Mouse (Mus musculus): ENCODE data around the gene Mcrip1. TPM values are rescaled to one million over a fixed set of nuclear protein-coding genes. Genes with fewer than 3 reads are reported as not detected.

Mcrip1 gene
- polyA plus RNA-seq, 1 experiment, result 191 TPM

DNA sequence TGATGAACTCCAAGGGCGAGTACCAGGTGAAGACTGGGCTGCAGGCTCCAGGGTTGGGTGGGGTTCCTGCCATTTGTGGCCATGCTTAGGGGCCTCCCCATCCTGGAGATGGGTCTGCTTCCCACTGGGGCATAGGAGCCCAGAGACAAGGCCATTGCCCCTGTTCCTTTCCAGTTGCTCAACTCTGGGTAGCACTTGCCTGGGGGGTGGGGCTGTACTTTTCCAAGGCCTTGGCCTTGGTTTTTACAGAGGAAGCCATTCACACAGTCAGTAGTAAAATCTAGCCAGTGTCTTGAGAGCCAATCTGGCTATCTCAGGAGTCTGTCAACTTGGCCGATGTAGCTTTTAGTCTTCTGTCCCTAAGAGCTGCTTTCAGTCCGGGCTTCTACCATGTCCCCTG lies 52.1 kb downstream of the Mcrip1 start:
- Histone ChIP-seq H3K4me1 (replicated peaks; ENCODE audit: control insufficient read depth, insufficient read depth, low read length) (peaks cover 7% of the 10 kb centered on the region), H3K36me3 (ENCODE audit: control insufficient read depth, insufficient read depth, low read length) (no peaks in the 10 kb centered on the region), H3K4me3 (ENCODE audit: control insufficient read depth, insufficient read depth, low read length) (no peak overlapping the region), H3K27me3 (ENCODE audit: control insufficient read depth, insufficient read depth, low read length) (no peaks in the 10 kb centered on the region), H3K27ac (ENCODE audit: control insufficient read depth, insufficient read depth, low read length) (no peak overlapping the region)
- 99% methylated on average over 3 of the region's 3 CpGs for WGBS
- no peak for TF ChIP-seq POLR2A (IDR thresholded peaks at IDR 0.05; ENCODE audit: control insufficient read depth, extremely low read depth, insufficient read depth, low read length, poor library complexity)
- TF ChIP-seq CTCF (IDR thresholded peaks at IDR 0.05; ENCODE audit: borderline replicate concordance, control insufficient read depth, extremely low read depth, insufficient read depth, low read length, poor library complexity), result no peak
- no peak for DNase-seq

GRCm38 (mm10) chr11:120493911-120494310 lies 55.6 kb downstream of the Mcrip1 start:
- Histone ChIP-seq H3K27ac (ENCODE audit: control insufficient read depth, insufficient read depth, low read length) (no peak overlapping the region), H3K27me3 (ENCODE audit: control insufficient read depth, insufficient read depth, low read length) (no peaks in the 10 kb centered on the region), H3K4me1 (replicated peaks; ENCODE audit: control insufficient read depth, insufficient read depth, low read length) (peaks cover 19% of the 10 kb centered on the region), H3K36me3 (ENCODE audit: control insufficient read depth, insufficient read depth, low read length) (no peaks in the 10 kb centered on the region), H3K4me3 (ENCODE audit: control insufficient read depth, insufficient read depth, low read length) (no peak overlapping the region)
- no peak for DNase-seq
- TF ChIP-seq POLR2A (IDR thresholded peaks at IDR 0.05; ENCODE audit: control insufficient read depth, extremely low read depth, insufficient read depth, low read length, poor library complexity) (no peak), CTCF (IDR thresholded peaks at IDR 0.05; ENCODE audit: borderline replicate concordance, control insufficient read depth, extremely low read depth, insufficient read depth, low read length, poor library complexity) (no peak)
- WGBS, result 95% methylated on average over 3 of the region's 3 CpGs

GRCm38 (mm10) chr11:120493351-120493750 lies 56.2 kb downstream of the Mcrip1 start:
- Histone ChIP-seq H3K4me1 (replicated peaks; ENCODE audit: control insufficient read depth, insufficient read depth, low read length) (peaks cover 19% of the 10 kb centered on the region), H3K36me3 (ENCODE audit: control insufficient read depth, insufficient read depth, low read length) (no peaks in the 10 kb centered on the region), H3K27ac (ENCODE audit: control insufficient read depth, insufficient read depth, low read length) (no peak overlapping the region), H3K4me3 (ENCODE audit: control insufficient read depth, insufficient read depth, low read length) (no peak overlapping the region), H3K27me3 (ENCODE audit: control insufficient read depth, insufficient read depth, low read length) (no peaks in the 10 kb centered on the region)
- WGBS, result 88% methylated on average over 3 of the region's 3 CpGs
- TF ChIP-seq CTCF (IDR thresholded peaks at IDR 0.05; ENCODE audit: borderline replicate concordance, control insufficient read depth, extremely low read depth, insufficient read depth, low read length, poor library complexity) (no peak), POLR2A (IDR thresholded peaks at IDR 0.05; ENCODE audit: control insufficient read depth, extremely low read depth, insufficient read depth, low read length, poor library complexity) (no peak)
- DNase-seq, result no peak

Other genes with a start within 250 kb of the Mcrip1 start
- gene Actg1, start 201.2 kb downstream of the Mcrip1 start, polyA plus RNA-seq (2012; rRNA removed), result 1,233 and 1,455 TPM in 2 replicates
- 0.19 and 0.37 TPM in 2 replicates for gene Fscn2, start 188.2 kb downstream of the Mcrip1 start, polyA plus RNA-seq (2012; rRNA removed)
- 59.7 and 64.4 TPM in 2 replicates for gene Faap100, start 171.0 kb downstream of the Mcrip1 start, polyA plus RNA-seq (2012; rRNA removed)
- gene Nploc4, start 112.0 kb downstream of the Mcrip1 start, polyA plus RNA-seq (2012; rRNA removed), result 71.4 and 86.4 TPM in 2 replicates
- 16.8 and 24.0 TPM in 2 replicates for gene Tspan10, start 107.1 kb downstream of the Mcrip1 start, polyA plus RNA-seq (2012; rRNA removed)
- 0.55 and 0.64 TPM in 2 replicates for gene Pde6g, start 96.2 kb downstream of the Mcrip1 start, polyA plus RNA-seq (2012; rRNA removed)
- gene Oxld1, start 91.7 kb downstream of the Mcrip1 start, polyA plus RNA-seq (2012; rRNA removed), result 15.5 and 17.3 TPM in 2 replicates
- gene Ccdc137, start 91.6 kb downstream of the Mcrip1 start, polyA plus RNA-seq (2012; rRNA removed), result 25.6 and 30.1 TPM in 2 replicates
- 25.9 and 28.4 TPM in 2 replicates for gene Arl16, start 82.1 kb downstream of the Mcrip1 start, polyA plus RNA-seq (2012; rRNA removed)
- gene Mrpl12, start 65.1 kb downstream of the Mcrip1 start, polyA plus RNA-seq (2012; rRNA removed), result 89.6 and 92.3 TPM in 2 replicates
- gene Slc25a10, start 57.9 kb downstream of the Mcrip1 start, polyA plus RNA-seq (2012; rRNA removed), result 102 and 103 TPM in 2 replicates
- 1.0 TPM in 2 replicates for gene Gcgr, start 19.0 kb downstream of the Mcrip1 start, polyA plus RNA-seq (2012; rRNA removed)
- gene Ppp1r27, start 1.4 kb upstream of the Mcrip1 start, polyA plus RNA-seq (2012; rRNA removed), result 5.0 and 6.4 TPM in 2 replicates
- 125 and 139 TPM in 2 replicates for gene P4hb, start 23.5 kb upstream of the Mcrip1 start, polyA plus RNA-seq (2012; rRNA removed)
- 1,184 and 1,219 TPM in 2 replicates for gene Arhgdia, start 31.9 kb upstream of the Mcrip1 start, polyA plus RNA-seq (2012; rRNA removed)
- gene Alyref, start 48.6 kb upstream of the Mcrip1 start, polyA plus RNA-seq (2012; rRNA removed), result 60.9 and 74.6 TPM in 2 replicates
- gene Anapc11, start 48.7 kb upstream of the Mcrip1 start, polyA plus RNA-seq (2012; rRNA removed), result 127 and 140 TPM in 2 replicates
- 2.2 and 2.8 TPM in 2 replicates for gene Npb, start 58.8 kb upstream of the Mcrip1 start, polyA plus RNA-seq (2012; rRNA removed)
- gene Pcyt2, start 68.2 kb upstream of the Mcrip1 start, polyA plus RNA-seq (2012; rRNA removed), result 247 and 260 TPM in 2 replicates
- gene Sirt7, start 75.5 kb upstream of the Mcrip1 start, polyA plus RNA-seq (2012; rRNA removed), result 169 and 184 TPM in 2 replicates
- gene Mafg, start 83.9 kb upstream of the Mcrip1 start, polyA plus RNA-seq (2012; rRNA removed), result 33.6 and 35.5 TPM in 2 replicates
- 2.8 and 3.4 TPM in 2 replicates for gene Pycr1, start 94.0 kb upstream of the Mcrip1 start, polyA plus RNA-seq (2012; rRNA removed)
- gene Myadml2, start 98.4 kb upstream of the Mcrip1 start, polyA plus RNA-seq (2012; rRNA removed), result 1.2 and 3.2 TPM in 2 replicates
- 0.24 and 0.89 TPM in 2 replicates for gene Notum, start 111.4 kb upstream of the Mcrip1 start, polyA plus RNA-seq (2012; rRNA removed)
- 170 and 183 TPM in 2 replicates for gene Aspscr1, start 123.2 kb upstream of the Mcrip1 start, polyA plus RNA-seq (2012; rRNA removed)
- gene Cenpx, start 164.0 kb upstream of the Mcrip1 start, polyA plus RNA-seq (2012; rRNA removed), result 103 and 112 TPM in 2 replicates
- 69.2 and 77.3 TPM in 2 replicates for gene Lrrc45, start 164.2 kb upstream of the Mcrip1 start, polyA plus RNA-seq (2012; rRNA removed)
- gene Rac3, start 171.7 kb upstream of the Mcrip1 start, polyA plus RNA-seq (2012; rRNA removed), result 22.8 and 26.3 TPM in 2 replicates
- gene Dcxr, start 177.6 kb upstream of the Mcrip1 start, polyA plus RNA-seq (2012; rRNA removed), result 78.4 and 126 TPM in 2 replicates
- gene Cbr2, start 182.4 kb upstream of the Mcrip1 start, polyA plus RNA-seq (2012; rRNA removed), result 426 and 617 TPM in 2 replicates
- gene Hmga1b, start 213.1 kb upstream of the Mcrip1 start, polyA plus RNA-seq (2012; rRNA removed), result 3.3 and 4.5 TPM in 2 replicates
- gene Rfng, start 234.5 kb upstream of the Mcrip1 start, polyA plus RNA-seq (2012; rRNA removed), result 87.4 and 102 TPM in 2 replicates
- 171 and 193 TPM in 2 replicates for gene Gps1, start 234.5 kb upstream of the Mcrip1 start, polyA plus RNA-seq (2012; rRNA removed)
- 65.8 and 70.3 TPM in 2 replicates for gene Dus1l, start 246.7 kb upstream of the Mcrip1 start, polyA plus RNA-seq (2012; rRNA removed)

Data from thymus, adult 2 months (tissue).